Mouse (Mus musculus): ENCODE data around the gene Cops4.

Gene Cops4

GRCm38 (mm10) chr5:100518049-100519026 lies at the start of gene Cops4:
Gene Cops4 (plus strand): TSS chr5:100518309.
- DNase-seq (ENCODE audit: extremely low read depth, low read depth), result peak; percentile 99

DNA sequence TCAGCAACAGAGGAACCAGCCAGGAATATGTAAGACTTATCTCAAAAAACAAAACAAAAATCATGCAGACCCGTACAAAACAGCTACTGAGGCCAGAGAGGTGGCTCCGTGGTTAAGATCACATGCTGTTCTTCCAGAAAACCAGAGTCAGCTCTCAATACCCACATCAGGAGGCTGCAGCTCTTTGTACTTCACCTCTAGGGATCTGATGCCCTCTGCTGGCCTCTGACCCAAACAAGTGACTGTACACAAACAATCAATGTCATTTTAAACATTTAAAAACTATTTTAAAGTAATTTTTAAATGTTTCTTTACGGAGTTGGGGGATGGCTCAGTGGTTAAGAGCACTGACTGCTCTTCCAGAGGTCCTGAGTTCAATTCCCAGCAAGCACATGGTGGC lies 41.8 kb upstream of the Cops4 start:
- DNase-seq (ENCODE audit: extremely low read depth, low read depth), result no peak

GRCm38 (mm10) chr5:100477604-100478003 lies 40.5 kb upstream of the Cops4 start:
- DNase-seq (ENCODE audit: extremely low read depth, low read depth), result no peak

- DNase-seq (ENCODE audit: extremely low read depth, low read depth), result no peak
Observed at GRCm38 (mm10) chr5:100483569-100483968, 34.5 kb upstream of the Cops4 start.

- DNase-seq (ENCODE audit: extremely low read depth, low read depth), result no peak
Observed at GRCm38 (mm10) chr5:100487120-100487519, 31.0 kb upstream of the Cops4 start.

DNA sequence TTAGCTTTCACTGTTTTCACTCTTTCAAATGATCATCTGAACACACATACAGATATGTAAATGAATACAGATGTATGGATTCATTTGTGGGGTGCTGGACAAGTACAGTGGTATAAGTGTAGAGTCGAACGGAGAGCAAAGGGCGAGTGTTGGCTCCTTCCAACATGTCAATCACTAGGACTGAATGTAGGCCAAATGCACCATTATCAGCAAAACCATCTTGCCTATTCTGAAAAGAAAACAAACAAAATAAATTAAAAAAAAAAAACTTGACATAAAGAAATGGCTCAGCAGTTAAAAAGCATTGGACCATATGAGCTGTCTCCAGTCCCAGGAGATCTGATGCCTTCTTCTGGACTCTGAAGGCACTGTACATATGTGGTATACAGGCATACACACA lies 29.9 kb upstream of the Cops4 start:
- no peak for DNase-seq (ENCODE audit: extremely low read depth, low read depth)

DNA sequence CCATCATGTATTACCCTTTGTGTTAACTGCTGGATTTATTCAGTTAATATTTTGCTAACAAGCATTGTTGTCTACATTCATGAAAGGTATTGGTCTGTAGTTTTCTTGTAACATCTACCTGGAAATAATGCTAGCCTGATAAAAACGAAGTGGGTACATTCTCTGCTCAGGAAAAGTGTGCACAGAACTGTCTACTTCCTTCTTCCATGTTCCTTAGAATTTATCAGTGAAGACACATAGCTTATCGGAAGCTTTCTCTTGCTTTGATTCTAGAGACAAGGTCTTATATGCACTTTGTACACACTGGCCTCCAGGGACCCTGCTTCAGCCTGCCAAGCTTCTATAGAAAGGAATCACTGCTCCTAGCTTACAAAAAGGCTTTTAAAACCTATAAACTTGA lies 28.8 kb upstream of the Cops4 start:
- no peak for DNase-seq (ENCODE audit: extremely low read depth, low read depth)

DNA sequence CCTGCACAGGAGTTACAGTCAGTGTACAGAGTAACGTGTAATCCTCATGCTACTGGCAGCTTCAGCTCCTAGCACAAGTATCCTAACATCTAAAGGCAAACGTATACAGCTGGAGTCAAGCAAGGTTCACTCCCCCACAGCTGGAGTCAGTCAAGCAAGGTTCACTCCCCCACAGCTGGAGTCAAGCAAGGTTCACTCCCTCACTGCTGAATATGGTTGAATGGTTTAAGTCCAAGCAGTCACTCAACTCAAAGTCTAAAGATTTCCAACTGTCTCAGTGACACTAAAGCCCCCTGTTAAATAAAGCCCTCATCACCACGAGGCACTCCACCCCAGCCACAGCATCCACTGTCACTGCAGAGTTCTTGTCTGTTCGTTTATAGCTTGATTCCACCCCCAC lies 26.4 kb upstream of the Cops4 start:
- DNase-seq (ENCODE audit: extremely low read depth, low read depth), result no peak

GRCm38 (mm10) chr5:100498436-100499180 lies 19.5 kb upstream of the Cops4 start:
- DNase-seq (ENCODE audit: extremely low read depth, low read depth), result no peak

- DNase-seq (ENCODE audit: extremely low read depth, low read depth), result no peak
Observed at GRCm38 (mm10) chr5:100499243-100499642, 18.9 kb upstream of the Cops4 start.

- DNase-seq (ENCODE audit: extremely low read depth, low read depth), result no peak
Observed at GRCm38 (mm10) chr5:100499831-100500304, 18.2 kb upstream of the Cops4 start.

DNA sequence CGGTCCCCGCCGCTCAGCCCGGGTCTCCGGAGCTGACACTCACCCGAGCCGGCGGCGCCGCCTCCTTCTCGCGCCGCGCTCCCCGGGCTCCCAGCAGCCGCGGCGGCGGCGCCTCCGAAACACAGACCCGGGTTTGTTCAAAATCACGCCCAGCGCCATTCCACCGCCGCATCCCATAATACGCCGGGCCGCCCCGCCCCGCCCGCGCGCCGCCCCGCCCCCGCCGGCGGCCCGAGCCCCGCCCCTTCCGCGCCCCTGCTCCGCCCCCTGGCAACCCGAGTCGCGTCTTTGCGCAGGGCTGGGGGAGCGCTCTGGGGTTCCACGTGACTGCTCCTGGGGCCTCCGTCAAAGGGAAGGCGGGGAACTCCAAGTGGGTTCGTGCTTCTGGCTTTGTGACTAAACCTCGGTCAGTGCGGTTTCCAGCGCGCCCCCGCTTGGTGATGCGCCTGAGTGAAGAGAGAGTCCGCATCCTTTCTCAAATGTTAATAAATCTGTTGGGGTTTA lies 17.6 kb upstream of the Cops4 start, which contains the start of gene Lin54:
TSS of gene Lin54 (minus strand) at position 182 of the 504 bp plus-strand sequence.
- peak; percentile 78 for DNase-seq (ENCODE audit: extremely low read depth, low read depth)

DNA sequence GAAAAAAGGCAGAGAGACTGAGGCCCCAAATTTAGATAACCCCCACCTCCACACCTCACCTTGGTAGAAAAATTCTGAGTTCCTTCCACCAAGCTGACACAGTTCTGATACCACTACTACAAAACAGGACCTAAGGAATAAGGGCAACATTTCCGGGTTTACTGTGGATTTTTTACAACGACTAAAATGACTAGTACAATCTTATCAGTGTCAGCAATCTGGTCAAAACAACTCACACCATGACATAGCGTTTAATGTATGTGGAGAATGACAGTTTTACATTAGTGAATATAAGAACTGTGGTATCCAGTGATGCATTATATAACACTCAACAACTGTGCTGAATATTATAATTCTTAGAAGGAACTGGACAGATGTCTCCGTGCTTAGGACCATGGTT lies 16.8 kb upstream of the Cops4 start:
- DNase-seq (ENCODE audit: extremely low read depth, low read depth), result no peak

DNA sequence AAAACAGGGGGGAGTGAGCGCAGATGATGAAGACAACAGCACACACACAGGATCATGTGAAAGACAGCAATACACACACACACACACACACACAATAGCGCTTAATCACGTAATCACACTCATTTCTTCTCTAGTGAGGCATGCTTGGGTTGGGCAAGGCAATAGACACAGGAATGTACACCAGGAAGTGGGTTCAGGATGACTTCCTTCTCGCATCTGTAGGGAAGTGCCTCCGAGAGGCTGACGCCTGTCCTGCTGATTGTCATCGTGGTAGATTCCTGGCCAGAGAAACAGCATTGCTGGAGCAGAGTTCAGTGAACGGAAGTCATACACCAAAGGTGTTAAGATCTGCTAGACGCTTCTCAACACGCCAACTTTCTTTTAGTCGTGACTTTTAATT lies 8.9 kb upstream of the Cops4 start:
- DNase-seq (ENCODE audit: extremely low read depth, low read depth), result no peak

- no peak for DNase-seq (ENCODE audit: extremely low read depth, low read depth)
Observed at GRCm38 (mm10) chr5:100512576-100512975, 5.5 kb upstream of the Cops4 start.

DNA sequence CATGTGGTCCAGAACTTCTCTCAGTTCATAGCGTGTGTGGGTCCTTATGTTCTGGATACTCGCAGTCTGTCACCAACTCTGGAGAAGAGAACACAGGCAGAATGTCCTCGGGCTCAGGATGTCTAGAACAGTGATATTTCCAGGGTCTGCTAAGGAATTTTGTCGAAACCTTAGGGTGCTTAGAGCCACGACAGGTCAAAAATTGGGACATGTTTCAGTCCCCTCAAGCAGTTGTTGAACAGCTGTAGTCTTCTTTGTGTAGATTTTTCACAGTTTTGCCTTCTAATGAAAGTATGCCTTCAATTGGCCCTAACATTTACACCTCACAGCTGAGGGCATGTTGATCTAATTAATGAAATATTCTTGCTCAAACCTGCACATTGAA lies 910 bp downstream of the Cops4 start:
- DNase-seq (ENCODE audit: extremely low read depth, low read depth), result no peak

DNA sequence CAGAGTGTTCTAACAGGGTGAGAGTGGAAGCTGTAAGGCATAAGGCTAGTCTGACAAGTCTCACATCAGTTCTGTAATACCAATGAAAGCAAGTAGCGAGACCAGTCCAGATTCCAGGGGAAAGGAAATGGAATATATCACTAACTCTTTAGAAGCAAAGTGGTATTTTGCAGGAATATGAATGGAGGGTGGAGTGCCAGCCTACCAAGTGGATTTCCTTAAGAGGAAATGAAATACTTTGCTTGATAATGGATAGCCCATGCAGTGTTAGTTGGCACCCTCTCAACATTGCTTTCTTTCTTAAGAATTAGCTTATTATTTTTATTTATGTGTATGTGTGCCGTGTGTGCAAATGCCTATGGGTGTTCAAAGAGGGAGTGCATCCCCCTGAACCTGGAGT lies 2.1 kb downstream of the Cops4 start:
- DNase-seq (ENCODE audit: extremely low read depth, low read depth), result no peak

GRCm38 (mm10) chr5:100523331-100523730 lies 5.2 kb downstream of the Cops4 start:
- no peak for DNase-seq (ENCODE audit: extremely low read depth, low read depth)

DNA sequence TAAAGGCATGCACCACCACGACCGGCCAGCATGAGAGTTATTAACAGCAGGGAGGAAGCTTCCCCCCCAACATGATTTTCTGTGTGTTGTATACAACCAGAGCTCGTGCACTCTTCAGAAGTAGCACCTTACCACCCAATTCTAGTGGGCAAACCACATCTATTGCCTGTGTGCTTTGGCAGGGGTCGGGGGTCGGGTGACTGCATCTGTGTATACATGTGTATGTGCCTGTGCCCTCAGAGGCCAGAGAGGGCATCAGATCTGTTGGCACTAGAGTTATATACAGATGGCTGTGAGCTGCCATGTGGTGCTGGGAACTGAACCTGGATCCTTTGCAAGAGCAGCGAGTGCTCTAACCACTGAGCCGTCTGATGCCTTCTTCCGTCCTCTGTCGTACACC lies 6.8 kb downstream of the Cops4 start:
- DNase-seq (ENCODE audit: extremely low read depth, low read depth), result no peak

DNA sequence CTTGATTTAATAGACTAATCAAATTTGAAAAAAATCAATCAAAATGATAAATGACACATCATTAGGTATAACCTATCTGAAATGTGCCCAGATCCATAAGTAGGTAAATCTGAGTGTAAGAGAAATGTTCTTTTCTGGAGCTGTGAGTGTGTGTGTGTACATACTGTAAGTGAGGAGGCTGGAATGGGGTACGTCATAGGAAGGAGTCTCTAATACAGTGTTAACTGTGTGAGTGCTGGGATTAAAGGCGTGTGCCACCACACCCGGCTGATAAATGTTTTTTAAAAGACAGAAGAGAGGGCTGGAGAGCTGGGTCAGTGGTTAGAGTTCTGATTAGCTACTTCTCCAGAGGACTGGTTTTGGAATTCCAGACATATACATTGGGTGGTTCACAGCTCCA lies 7.5 kb downstream of the Cops4 start:
- no peak for DNase-seq (ENCODE audit: extremely low read depth, low read depth)

DNA sequence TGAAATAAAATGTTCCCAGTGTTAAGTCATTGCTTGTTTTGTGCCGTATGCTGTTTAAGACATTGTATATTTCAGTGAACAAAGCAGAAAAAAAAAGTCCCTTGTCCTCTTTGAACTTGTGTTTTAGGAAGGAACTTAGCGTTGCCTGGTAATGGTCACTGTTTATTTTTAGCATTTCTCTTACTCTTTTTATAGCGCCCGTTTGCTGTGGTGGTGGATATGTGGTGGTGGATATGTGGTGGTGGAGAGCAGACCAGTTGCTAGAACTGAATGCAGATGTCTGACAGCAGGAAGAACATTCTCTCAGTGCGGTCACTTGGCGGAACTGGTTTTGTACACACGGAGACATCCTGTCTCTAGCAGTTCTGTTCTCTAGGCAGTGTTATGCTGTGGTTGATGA lies 8.1 kb downstream of the Cops4 start:
- DNase-seq (ENCODE audit: extremely low read depth, low read depth), result no peak

GRCm38 (mm10) chr5:100535826-100536225 lies 17.7 kb downstream of the Cops4 start:
- no peak for DNase-seq (ENCODE audit: extremely low read depth, low read depth)
